Mouse (Mus musculus): ENCODE data around the gene Serpini2. TPM values are rescaled to one million over a fixed set of nuclear protein-coding genes. Genes with fewer than 3 reads are reported as not detected.

Gene Serpini2
- polyA plus RNA-seq (2012; rRNA removed) = 0.03 TPM in 1 of 2 replicates, not detected in the other

GRCm38 (mm10) chr3:75269978-75270377, at the start of gene Serpini2:
Gene Serpini2, minus strand, starts transcription at chr3:75270078.

Other genes with a start within 250 kb of the Serpini2 start
- gene Zbbx, start 105.0 kb downstream of the Serpini2 start, polyA plus RNA-seq (2012; rRNA removed) = not detected in 2 replicates
- not detected in 2 replicates for gene Wdr49, start 212.1 kb upstream of the Serpini2 start, polyA plus RNA-seq (2012; rRNA removed)

All from liver, embryonic 14 days (tissue).